Mouse (Mus musculus) brown adipose tissue, adult 24 weeks (tissue): ENCODE results near the gene Pfdn4. TPM values are rescaled to one million over a fixed set of nuclear protein-coding genes. Genes with fewer than 3 reads are reported as not detected.

ENCODE experiments used
- H3K27ac ChIP-seq: fragments of 200-500 bp; replicated peaks from 2 replicates; pipeline ENCODE4 v1.5.1; 2012; ENCODE audit warnings: low read depth, mild to moderate bottlenecking, low read length
- H3K4me1 ChIP-seq: fragments of 200-500 bp; 2 replicates; pipeline ENCODE4 v1.6.1; 2012; ENCODE audit warnings: low read length, mixed read lengths; ENCODE audit not compliant: control insufficient read depth, insufficient read depth, insufficient read length
- H3K4me3 ChIP-seq: fragments of 200-500 bp; 2 replicates; pipeline ENCODE4 v1.5.1; 2012; ENCODE audit warnings: low read depth, mild to moderate bottlenecking, low read length, moderate library complexity; ENCODE audit not compliant: insufficient read depth
- polyA plus RNA-seq: library from polyadenylated mRNA; stranded (reverse); fragments of >200 nt; gene quantifications from 2 replicates; pipeline ENCODE4 v1.2.4, GENCODE M21; 2012; ENCODE audit not compliant: missing spikeins, insufficient read depth, insufficient read length

Pfdn4 gene
- polyA plus RNA-seq, 1 experiment, result 69.2 TPM

GRCm38 (mm10) chr2:170482019-170482540 lies 14.1 kb upstream of the Pfdn4 start:
- no peaks in the 10 kb centered on the region for H3K4me1 ChIP-seq
- no peak overlapping the region for H3K4me3 ChIP-seq
- H3K27ac ChIP-seq, result no peak overlapping the region

- Histone ChIP-seq H3K27ac (no peak overlapping the region), H3K4me3 (no peak overlapping the region), H3K4me1 (no peaks in the 10 kb centered on the region)
Measured at GRCm38 (mm10) chr2:170483914-170484313, 12.3 kb upstream of the Pfdn4 start.

GRCm38 (mm10) chr2:170487202-170487601 lies 9.0 kb upstream of the Pfdn4 start:
- H3K27ac ChIP-seq, result no peak overlapping the region
- no peaks in the 10 kb centered on the region for H3K4me1 ChIP-seq
- no peak overlapping the region for H3K4me3 ChIP-seq

- Histone ChIP-seq H3K4me1 (no peaks in the 10 kb centered on the region), H3K4me3 (no peak overlapping the region), H3K27ac (no peak overlapping the region)
Measured at GRCm38 (mm10) chr2:170487890-170488502, 8.2 kb upstream of the Pfdn4 start.

GRCm38 (mm10) chr2:170494784-170495710 lies 1.2 kb upstream of the Pfdn4 start:
- H3K27ac ChIP-seq, result no peak overlapping the region
- H3K4me3 ChIP-seq, result no peak overlapping the region
- H3K4me1 ChIP-seq, result no peaks in the 10 kb centered on the region

GRCm38 (mm10) chr2:170497091-170497566 lies 901 bp downstream of the Pfdn4 start, which contains the start of gene Cyp24a1:
Cyp24a1 (minus strand) TSS chr2:170497145.
- no peak within 1 kb of the TSS for H3K4me3 ChIP-seq
- no peaks in the 10 kb centered on the region for H3K4me1 ChIP-seq
- no peak within 1 kb of the TSS for H3K27ac ChIP-seq

- H3K27ac ChIP-seq, result no peak overlapping the region
- no peaks in the 10 kb centered on the region for H3K4me1 ChIP-seq
- no peak overlapping the region for H3K4me3 ChIP-seq
Measured at GRCm38 (mm10) chr2:170498011-170498410, 1.8 kb downstream of the Pfdn4 start.

- no peak overlapping the region for H3K27ac ChIP-seq
- H3K4me3 ChIP-seq, result no peak overlapping the region
Measured at GRCm38 (mm10) chr2:170503343-170503742, 7.1 kb downstream of the Pfdn4 start.

GRCm38 (mm10) chr2:170503983-170504382 lies 7.8 kb downstream of the Pfdn4 start:
- Histone ChIP-seq H3K27ac (no peak overlapping the region), H3K4me1 (no peaks in the 10 kb centered on the region), H3K4me3 (no peak overlapping the region)

More at GRCm38 (mm10) chr2:170503343-170503742, 7.1 kb downstream of the Pfdn4 start:
- no peaks in the 10 kb centered on the region for H3K4me1 ChIP-seq

GRCm38 (mm10) chr2:170507734-170508133 lies 11.5 kb downstream of the Pfdn4 start:
- no peak overlapping the region for H3K4me3 ChIP-seq
- H3K4me1 ChIP-seq, result no peaks in the 10 kb centered on the region; the same call in 1 of the 2 replicates
- no peak overlapping the region for H3K27ac ChIP-seq

- H3K4me1 ChIP-seq, result no peaks in the 10 kb centered on the region; the same call in 1 of the 2 replicates
- H3K27ac ChIP-seq, result no peak overlapping the region
- peak overlapping the region; percentile 42 for H3K4me3 ChIP-seq
Measured at GRCm38 (mm10) chr2:170508821-170509220, 12.6 kb downstream of the Pfdn4 start.

GRCm38 (mm10) chr2:170511073-170511891 lies 15.1 kb downstream of the Pfdn4 start:
- no peaks in the 10 kb centered on the region; the same call in 1 of the 2 replicates for H3K4me1 ChIP-seq
- peak overlapping the region; percentile 82 for H3K4me3 ChIP-seq
- H3K27ac ChIP-seq, result peak overlapping the region; percentile 98

- H3K27ac ChIP-seq, result no peak overlapping the region
- no peaks in the 10 kb centered on the region; the same call in 1 of the 2 replicates for H3K4me1 ChIP-seq
- no peak overlapping the region for H3K4me3 ChIP-seq
Measured at GRCm38 (mm10) chr2:170513756-170514155, 17.5 kb downstream of the Pfdn4 start.

- Histone ChIP-seq H3K4me3 (no peak overlapping the region), H3K4me1 (no peaks in the 10 kb centered on the region), H3K27ac (no peak overlapping the region)
Measured at GRCm38 (mm10) chr2:170520321-170520971, 24.2 kb downstream of the Pfdn4 start.
